Mouse (Mus musculus) layer of hippocampus, postnatal 14 days (tissue): ENCODE measurements at regions not wholly inside any gene's neighbourhood (a gene's known extent, or its start where the extent isn't known, plus 50 kb on each side); places are given as distances from the start of the nearest gene placed in this dataset.
A peak's percentile ranks its signal among the peaks of the same experiment; 100 is the strongest.

Source experiments
- DNase-seq, 2 experiments: peaks; one replicate each; pipeline ENCODE4 v3.0.0; 2021 to 2022; ENCODE audit warnings: low spot score in 2 of 2, mixed read lengths in 1 of 2

DNA sequence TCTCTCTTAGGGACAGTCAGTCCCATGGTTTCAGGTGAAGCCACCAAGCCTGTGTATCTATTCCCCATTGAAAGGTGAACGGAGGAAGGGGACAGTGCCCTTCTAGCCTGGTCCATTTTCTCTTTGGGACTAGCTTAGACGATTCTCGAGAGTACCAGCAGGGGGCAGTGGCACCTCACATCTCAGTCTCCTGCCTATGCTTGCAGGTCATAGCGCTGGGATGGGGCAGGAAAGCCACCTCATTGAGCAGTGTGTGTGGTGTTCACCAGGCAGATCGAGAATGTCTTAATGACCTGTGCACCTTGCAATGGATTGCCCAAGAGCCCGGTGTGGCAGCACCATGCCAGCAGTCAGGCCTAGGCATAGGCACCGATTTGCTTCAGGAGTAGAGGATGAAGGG is 100.7 kb upstream of the Podxl start:
- DNase-seq: peak; percentile 81 to 82

DNA sequence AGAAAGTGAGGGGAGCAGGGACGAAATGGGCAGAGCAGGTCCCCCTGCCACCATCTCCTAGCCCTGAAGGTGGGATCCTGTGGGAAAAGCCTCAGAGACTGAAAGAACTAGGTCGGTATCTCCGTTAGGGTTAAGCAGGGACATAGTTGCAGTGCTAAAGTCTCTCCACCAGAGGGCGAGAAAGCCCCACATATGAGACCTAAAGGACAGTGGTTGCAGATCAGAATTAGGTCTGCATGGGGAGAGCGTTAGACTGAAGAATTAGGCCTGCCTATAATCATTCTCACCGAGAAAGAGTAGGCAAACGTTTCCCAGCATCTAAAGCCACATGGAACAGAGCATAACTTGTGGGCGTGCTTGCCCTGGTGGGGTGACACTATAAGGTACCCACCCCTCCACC is 97.0 kb upstream of the Podxl start:
- peak; percentile 80 to 86 for DNase-seq

DNA sequence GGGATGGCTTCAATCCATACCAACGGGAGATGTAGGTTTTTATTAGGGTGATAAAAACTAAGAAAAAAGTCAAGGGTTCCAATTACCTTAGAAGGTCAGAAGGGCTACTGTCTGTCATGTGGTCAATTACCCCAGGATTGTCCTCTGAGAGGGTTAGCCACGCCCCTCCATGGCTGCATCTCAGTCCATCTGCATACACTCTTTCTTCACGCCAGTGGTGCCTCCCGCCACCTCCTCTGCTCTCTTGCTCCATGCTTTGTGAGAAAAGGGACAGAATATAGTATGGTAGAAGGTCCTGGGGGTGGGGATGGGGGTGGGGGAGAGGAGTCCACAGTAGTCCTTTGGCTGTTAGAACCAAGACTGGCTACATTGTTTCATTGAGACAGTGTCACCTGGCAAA is 96.1 kb upstream of the Podxl start:
- DNase-seq: no peak

DNA sequence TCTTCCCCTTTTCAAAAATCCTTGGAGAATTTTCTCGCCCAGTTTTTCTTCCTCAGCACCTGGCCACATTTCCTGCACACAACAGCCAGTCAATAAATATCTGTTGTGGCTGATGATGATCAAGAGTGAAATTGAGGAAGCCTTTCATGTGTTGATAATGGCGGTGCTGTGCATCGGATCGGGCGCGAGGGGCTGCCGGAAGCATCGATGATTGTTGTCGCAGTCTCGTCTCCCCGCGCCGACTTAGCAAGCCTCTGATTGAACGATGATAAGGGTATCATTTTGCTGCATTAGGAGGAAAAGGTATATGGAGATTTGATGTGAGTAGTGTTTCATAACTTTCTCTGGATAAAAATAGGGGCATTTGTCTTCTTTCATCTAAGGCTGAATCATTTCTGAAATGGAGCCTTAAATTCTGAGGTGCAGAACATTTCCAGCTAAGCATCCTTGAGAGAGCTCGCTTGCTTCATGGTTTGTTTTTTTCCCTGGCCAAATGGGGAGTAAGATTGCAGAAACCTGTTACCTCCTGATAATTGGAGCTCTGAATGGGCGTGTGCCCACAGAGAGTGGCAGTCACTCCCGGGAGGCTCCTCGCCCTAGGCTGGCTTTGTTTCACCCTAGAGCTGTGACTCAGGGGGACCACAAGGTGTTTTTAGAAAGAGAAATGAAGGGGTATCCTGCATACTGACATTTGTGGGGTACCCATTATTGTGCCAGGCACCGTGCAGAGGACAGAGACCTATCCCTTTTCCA is 94.8 kb upstream of the Podxl start:
- no peak for DNase-seq

DNA sequence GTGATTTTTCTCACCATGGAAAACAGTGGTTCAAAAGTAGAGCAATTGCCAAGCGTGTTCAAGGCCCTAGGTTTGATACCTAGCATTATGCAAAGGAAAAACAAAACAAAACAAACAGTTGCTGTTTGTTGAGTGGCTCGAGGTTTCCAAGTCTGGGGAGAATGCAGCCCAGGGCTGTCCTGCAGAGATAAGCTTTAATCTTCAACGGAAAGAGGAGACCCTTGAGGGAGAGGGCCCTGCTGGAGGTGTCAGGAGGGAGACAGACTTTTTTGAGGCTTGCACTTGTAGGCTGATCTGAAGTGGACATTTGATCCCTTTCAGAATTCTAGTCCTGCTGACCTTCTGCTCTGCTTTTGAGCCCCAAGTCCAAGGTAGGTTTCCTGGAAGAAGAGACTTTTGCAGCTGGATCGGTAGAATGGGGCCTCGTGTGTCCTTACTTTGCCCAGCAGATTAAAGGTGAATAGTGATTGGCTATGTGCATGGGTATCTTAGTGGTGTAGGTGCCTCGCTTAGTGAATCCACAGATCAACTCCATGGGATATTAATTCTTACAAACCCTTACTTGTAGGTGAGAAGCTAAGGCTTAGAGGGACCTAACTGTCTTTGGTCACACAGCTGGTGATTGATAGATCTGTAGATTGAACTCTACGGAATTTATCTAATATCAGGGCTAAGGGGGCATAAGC is 87.2 kb upstream of the Podxl start:
- no peak for DNase-seq

DNA sequence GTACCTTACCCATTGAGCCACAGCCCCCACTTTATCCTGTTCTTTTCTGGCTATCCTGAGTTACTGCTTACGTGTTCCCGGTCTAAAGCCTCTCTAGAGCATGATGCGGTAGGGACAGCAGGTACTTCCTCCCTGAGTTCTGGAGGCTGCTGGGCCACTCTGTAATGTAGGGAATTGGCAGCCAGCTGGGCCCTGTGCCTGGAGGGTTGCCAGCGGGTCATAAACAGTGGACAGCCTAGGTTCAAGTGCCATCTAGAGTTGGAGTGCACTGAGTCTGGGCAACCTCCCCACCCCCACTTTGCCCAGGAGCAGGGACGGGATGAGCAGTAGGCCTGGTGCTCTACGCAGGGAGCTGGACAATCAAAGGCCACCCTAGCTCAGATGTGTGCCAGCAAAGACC is 81.5 kb upstream of the Podxl start:
- no peak for DNase-seq

DNA sequence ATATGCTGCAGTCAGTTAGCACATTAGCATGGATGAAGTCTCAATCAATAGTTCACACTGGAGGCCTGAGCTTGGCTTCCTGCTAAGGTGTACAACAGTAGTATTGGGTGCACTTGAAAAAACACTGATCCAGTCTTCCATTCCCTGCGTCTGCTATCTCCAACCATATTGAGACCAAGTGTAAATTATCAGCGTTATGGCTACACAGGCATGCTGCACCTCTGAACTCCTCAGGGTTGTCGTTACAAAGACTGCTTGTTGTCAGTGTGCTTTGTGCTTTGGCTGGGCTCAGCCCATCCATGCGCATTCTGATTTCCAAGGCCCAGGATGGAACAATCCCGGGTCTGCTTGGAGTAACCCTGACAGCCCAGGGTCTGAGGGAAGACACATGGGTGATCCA is 80.7 kb upstream of the Podxl start:
- no peak for DNase-seq

DNA sequence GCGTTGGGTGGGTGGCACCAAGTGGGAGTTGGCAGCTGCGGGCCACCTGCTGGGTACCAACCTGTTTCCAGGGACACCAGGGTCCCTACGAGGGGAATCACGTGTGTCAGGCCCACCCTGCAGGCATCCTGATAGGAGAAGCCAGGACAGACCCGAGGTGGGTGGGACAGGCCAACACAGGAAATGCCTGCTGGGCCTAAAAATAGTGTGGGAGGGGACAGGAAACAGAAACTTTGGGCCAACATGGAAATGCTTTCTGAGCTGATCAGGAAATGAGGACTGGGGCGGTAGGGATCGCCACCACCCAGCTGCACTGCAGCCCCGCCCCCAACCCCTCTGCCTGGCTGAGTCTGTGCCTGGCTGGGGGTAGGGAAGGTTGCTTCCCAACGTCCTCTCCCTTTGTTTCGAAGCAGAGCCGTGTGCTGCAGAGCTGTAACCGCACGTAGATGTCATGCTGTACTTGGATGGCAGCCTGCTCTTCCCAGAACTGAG is 78.7 kb upstream of the Podxl start:
- DNase-seq: peak; percentile 34 to 37

DNA sequence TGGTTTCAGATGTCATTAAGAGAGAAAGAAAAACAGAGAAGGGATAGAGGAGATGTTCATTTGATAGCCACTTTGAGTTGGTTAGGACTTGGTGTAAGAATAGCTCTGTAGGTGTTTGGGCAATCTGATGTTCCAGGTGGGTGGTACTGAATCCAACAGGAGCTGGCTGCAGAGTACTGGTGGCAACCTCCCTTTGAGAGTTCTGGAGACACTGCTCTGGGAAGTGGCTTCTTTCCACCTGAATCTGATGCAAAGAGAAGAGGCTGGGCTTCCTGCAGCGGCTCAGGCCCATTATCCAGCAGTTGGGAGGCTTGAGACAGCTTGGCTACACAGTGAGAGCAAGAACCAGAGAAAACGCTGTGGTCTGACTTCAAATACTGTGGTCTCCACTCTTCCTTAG is 77.0 kb upstream of the Podxl start:
- no peak for DNase-seq

DNA sequence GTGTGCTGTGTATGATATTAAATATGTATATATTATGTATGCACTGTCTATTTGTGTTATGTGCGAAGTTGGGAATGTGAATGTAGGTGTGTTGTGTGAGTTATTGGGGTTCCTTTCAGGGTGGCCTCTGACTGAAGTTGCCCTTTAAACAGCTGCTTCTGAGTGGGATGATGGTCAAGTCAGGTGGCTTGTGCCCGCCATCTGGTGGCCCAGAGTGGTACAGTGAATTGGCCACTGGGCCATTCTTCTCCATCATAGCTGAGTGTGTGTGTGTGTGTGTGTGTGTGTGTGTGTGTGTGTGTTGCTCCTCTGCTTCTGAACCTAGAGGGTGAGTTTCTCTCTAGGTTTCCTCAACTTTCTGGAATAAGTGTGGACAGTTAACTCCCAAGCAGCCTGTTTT is 75.7 kb upstream of the Podxl start:
- peak; percentile 64 to 72 for DNase-seq

DNA sequence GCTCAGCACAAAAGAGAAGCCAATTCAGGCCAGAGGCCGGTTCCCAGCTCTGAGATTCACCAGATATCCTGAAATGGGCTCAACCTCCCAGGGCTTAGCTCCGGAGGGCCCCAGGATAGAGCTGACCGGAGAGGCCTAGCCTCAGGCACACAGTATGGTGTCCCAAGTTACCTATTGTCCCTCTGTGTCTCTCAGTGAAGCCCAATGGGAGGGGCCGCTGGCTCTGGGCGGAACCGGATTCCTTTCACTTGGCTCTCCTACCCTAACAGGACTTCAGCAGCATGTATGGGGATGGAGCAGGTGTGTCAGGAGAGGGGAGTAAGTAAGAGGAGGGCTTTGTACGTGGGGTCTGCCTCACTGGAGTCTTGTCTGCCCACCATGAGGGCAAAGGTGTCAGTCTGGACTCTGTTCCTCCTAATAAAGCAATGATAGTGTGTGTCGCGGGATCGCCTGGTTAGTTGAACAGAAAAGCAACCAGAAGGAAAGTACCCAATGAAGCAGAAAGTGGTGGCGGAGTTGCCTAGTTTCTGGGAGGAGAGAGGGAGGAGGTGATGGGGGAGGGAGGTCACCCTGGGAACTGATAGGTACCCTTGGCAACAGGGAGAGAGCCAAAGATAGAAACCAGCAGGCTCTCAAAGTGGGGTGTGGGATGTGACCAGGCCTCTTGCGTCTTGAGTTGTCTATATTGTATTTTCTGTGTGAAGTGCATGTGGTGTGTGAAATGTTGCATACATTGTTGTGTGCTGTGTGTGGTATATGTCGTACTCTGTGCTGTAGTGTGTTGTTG is 74.8 kb upstream of the Podxl start:
- DNase-seq: peak in 1 of 2 experiments; percentile 39

DNA sequence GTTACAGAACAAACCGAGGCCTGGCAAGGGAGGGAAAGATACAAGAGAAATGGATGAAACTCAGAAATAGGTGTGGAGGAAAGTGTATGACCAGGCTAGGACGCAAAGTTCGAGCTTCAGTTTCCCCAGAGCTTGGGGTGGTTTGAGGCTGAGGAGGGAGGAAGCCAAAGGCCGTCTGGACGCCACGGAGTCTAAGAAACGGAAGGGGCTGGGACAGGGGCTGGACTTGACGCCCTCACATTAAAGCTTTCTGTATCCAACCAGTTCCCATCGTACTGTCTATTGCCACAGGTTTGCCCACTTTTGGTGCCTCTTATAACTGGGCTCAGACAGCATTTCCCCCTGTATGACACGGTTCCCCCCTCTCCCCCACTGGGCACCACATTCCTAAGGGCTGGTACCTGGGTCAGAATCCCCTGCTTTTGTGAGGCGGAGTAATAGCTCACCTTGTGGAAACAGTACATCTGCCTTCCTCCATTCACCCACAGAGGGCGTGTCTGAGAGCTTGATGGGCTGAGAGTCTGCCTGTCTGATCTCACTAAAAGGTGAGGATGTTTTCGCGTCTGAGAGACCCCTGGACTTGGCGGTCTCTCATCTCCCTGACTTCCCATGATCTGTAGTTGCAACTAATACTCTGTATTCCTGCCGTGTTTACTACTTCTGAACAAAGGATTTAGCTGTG is 73.7 kb upstream of the Podxl start:
- DNase-seq: no peak

DNA sequence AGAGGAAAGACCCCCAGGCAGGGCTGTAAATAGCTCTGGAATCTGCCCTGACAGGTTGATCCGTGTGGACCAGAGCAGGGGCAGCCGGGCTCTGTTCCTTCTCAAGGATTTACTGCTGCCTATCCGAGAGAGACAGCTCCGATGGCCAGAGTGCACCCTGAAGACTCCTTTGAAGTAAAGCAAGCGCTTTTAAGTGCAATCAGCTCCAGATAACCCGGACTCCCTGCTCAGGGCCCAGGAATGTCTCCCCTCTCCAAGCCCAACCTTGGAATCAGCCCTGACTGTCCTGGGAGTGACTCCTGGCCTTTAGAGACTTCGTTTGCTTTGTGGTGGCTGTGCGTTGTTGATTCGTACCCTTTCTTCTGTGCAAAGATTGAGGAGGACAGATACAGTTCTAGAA is 73.2 kb upstream of the Podxl start:
- no peak for DNase-seq

DNA sequence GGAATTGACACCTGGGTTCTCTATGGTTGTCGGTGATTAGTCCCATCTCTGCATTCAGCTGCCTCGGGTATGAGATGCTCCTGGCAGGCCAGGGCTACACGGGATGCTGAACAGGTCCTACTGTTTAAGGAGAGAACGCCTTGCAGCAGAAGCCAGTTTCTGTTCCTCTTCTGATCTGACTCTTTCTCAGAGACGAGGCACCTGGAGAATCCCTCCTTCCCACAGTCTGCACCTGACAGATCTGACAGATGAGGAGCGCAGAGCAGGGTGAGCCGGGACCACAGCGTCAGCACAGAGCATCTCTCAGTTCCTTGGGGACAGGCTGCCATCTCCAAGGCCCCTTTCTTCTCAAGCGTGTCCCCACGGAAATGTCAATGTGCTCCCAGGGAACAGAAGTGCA is 68.7 kb upstream of the Podxl start:
- no peak for DNase-seq

DNA sequence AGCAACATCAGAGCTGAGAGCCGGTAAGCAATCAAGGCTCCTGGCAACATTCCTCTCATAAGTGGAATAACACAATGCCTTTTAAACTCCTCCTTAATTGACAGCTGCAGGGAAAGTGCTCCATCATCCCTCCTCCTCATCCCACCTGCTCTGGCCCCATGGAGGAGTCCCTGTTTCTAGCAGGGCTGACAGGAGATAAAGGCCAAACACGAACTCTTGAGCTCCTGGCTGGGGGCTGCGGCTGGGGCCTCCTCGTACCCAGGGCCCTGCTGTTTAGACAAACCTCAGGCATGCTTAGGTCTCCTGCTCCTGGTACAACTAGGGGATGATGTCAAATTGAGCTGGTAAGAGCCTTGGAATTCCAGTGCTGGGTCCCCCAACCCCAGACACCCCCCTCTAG is 66.2 kb upstream of the Podxl start:
- DNase-seq: no peak

DNA sequence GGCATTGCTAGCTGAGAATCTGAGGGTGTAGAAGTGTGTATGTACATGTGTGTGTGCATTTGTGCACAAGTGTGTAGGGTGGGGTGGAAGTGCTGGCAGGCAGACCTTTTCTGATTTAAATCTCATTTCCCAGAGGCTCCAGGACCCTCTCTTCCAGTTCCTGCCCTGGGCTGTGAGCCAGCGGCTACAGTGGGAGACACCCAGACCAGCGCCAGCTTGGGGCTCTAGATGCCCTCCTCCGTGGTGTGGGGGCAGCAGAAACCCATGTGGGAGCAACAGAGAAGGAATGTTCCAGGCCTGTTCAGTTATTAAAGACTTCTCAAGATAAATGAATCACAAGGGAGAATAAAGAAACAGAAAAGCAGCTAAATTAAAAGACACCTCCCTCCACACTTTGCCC is 64.1 kb upstream of the Podxl start:
- DNase-seq: no peak

DNA sequence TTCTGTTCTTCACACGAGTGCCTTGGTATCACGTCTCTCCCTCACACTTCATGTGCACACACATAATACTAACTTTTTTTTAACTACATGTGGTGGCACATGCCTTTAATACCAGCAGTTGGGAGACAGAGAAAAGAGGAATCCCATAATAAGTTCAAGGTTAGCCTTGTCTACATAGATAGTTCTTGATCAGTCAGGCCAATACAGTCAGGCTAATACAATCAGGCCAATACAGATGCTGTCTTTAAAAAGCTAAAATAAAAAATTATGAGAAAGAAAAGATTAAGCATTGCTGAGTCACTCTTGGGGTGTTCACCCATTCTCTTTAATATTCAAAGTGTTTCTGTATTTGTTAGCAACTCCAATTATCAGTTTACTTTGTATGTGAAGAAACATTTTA is 61.3 kb upstream of the Podxl start:
- no peak for DNase-seq

DNA sequence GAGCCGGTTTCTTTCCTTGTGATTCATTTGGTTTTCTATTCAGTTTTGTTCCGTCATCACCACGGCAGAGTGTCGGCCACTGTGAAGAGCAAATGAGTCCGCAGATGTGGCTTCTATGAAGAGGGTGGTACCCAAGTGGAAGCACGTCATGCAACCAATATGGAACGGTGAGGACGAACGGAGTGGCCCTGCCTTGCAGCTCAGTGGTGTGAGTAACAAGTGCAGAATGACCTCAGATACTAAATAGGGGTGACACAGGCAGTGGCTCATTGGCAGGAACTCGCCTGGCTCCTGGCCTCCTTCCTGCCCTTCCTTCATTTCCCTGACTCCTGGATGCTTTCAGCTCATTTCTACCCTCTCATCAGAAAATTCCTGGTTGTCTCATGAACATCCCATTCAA is 60.6 kb upstream of the Podxl start:
- DNase-seq: no peak

DNA sequence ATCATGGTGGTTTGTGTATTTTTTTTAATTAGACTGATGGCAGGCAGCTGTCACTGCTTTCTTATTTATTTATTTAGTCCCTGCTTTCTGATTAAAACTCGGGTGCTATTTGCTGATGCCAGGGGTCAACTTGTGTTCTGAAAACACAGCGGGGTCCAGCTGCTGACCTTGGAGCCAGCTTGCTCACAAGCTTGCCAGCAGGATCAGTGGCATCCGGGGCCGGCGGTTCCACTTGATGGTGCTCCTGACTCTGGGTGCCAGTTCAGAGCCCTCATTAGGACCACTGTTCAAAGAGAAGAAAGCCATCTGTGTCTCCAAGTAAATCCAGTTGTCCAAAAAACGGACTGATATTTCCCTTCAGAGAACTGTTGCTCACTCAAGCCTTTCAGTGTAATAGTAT is 57.2 kb upstream of the Podxl start:
- DNase-seq: no peak

DNA sequence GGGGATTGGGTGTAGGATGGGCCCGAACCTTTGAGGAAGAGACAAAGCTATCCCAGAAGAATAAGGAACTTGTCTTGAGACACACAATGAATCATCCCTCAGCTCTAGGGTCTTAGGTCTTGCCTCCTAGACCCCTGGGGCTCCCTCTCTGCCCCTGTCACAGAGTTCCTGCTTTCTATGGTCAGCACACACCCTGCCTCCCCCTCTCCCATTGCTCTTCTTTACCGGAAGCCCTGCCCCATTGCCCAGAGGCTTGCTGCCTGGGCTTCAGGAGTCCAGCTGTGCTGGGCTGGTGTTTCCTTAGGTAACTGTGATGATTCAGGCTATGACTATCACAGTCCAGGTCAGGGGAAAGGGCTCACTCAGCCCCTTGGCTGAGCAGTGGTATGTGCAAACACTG is 55.1 kb upstream of the Podxl start:
- no peak for DNase-seq

DNA sequence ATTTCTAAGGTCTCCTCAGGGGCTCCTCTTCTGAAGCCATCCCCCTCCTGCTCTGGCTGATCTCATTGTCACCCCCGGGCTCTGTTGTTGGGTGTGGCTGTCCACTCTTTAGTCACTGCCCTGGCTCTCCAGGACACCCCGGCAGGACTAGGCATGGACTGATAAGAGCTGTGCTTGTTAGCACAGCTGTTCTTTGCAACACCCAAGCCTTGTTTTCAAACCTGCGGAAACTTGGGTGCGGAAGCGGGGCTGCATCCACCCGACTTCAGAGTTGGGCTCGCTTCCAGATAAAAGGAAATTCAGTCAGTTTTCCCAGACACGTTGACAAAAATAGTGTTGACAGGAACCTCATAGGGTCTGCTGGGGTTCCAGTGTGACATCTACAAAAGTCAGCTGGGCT is 53.6 kb upstream of the Podxl start:
- DNase-seq: no peak
